Mouse (Mus musculus) liver, embryonic 16.5 days (tissue): Measurements from ENCODE around the gene Tuba1a. TPM values are rescaled to one million over a fixed set of nuclear protein-coding genes. Genes with fewer than 3 reads are reported as not detected.

Source experiments
- ATAC-seq: fragments of 200-750 bp; cut with Nextera tagmentation; 2 replicates; pipeline ENCODE4 v1.8.0; 2017; ENCODE audit warnings: low read depth, mild to moderate bottlenecking, moderate number of reproducible peaks, moderate library complexity
- H3K27ac ChIP-seq: fragments of 300-500 bp; sonication (generic); 2 replicates; pipeline ENCODE4 v1.5.1; 2014; ENCODE audit warnings: mild to moderate bottlenecking, low read length
- H3K27me3 ChIP-seq: fragments of 300-500 bp; sonication (generic); 2 replicates; pipeline ENCODE4 v1.6.1; 2014; ENCODE audit warnings: low read depth, low read length, mixed read lengths; ENCODE audit not compliant: control insufficient read depth, insufficient read depth
- H3K36me3 ChIP-seq: fragments of 300-500 bp; sonication (generic); 2 replicates; pipeline ENCODE4 v1.6.1; 2014; ENCODE audit warnings: mild to moderate bottlenecking; ENCODE audit not compliant: control insufficient read depth, insufficient read depth
- H3K4me1 ChIP-seq: fragments of 300-500 bp; sonication (generic); 2 replicates; pipeline ENCODE4 v1.6.1; 2014; ENCODE audit warnings: low read depth, low read length, mixed read lengths; ENCODE audit not compliant: control insufficient read depth
- H3K4me2 ChIP-seq: fragments of 300-500 bp; sonication (generic); 2 replicates; pipeline ENCODE4 v1.6.1; 2014; ENCODE audit warnings: low read depth, low read length, mixed read lengths
- H3K4me3 ChIP-seq: fragments of 300-500 bp; sonication (generic); 2 replicates; pipeline ENCODE4 v1.5.1; 2014; ENCODE audit warnings: low read depth, mild to moderate bottlenecking, low read length
- H3K9ac ChIP-seq: fragments of 300-500 bp; sonication (generic); 2 replicates; pipeline ENCODE4 v1.6.1; 2014; ENCODE audit warnings: low read depth, low read length
- H3K9me3 ChIP-seq: fragments of 300-500 bp; sonication (generic); replicated peaks from 2 replicates; pipeline ENCODE4 v1.6.1; 2016; ENCODE audit warnings: low read length; ENCODE audit not compliant: control insufficient read depth
- WGBS: fragments of 180-500 bp; shearing (Covaris S2); extraction: QIAGEN DNeasy Blood & Tissue Kit; methylation state at CpG from one replicate; pipeline ENCODE4 v1.1.7; 2014; ENCODE audit not compliant: insufficient replicate concordance; 5-methylcytosine and 5-hydroxymethylcytosine counted together
- polyA plus RNA-seq: library from polyadenylated mRNA; unstranded; fragments of >200 nt; fragmentation: Nextera tagmentation; extraction: Ambion mirVana; gene quantifications from 2 replicates; pipeline ENCODE4 v1.2.1, GENCODE M21; 2015

Gene Tuba1a
- polyA plus RNA-seq, 1 experiment from 2014 or later: 57.9 TPM

GRCm38 (mm10) chr15:98948857-98949606, 4.5 kb downstream of the Tuba1a start:
- H3K9ac ChIP-seq: no peak overlapping the region
- peaks cover 10% of the 10 kb centered on the region for H3K27me3 ChIP-seq
- H3K36me3 ChIP-seq: no peaks in the 10 kb centered on the region
- WGBS: 79% methylated on average over 6 of the region's 6 CpGs
- H3K4me2 ChIP-seq: no peak overlapping the region
- H3K4me3 ChIP-seq: no peak overlapping the region
- ATAC-seq: no peak
- no peak overlapping the region for H3K27ac ChIP-seq
- peaks cover 10% of the 10 kb centered on the region for H3K4me1 ChIP-seq
- no peaks in the 10 kb centered on the region for H3K9me3 ChIP-seq

GRCm38 (mm10) chr15:98948382-98948781, 5.1 kb downstream of the Tuba1a start:
- no peak overlapping the region for H3K4me3 ChIP-seq
- H3K4me2 ChIP-seq: no peak overlapping the region
- no peak overlapping the region for H3K9ac ChIP-seq
- no peaks in the 10 kb centered on the region for H3K36me3 ChIP-seq
- no peaks in the 10 kb centered on the region for H3K9me3 ChIP-seq
- no peak overlapping the region for H3K27ac ChIP-seq
- peaks cover 6% of the 10 kb centered on the region for H3K27me3 ChIP-seq
- ATAC-seq: no peak
- peaks cover 8% of the 10 kb centered on the region for H3K4me1 ChIP-seq

GRCm38 (mm10) chr15:98947884-98948283, 5.6 kb downstream of the Tuba1a start:
- Histone ChIP-seq H3K4me1 (peaks cover 3% of the 10 kb centered on the region), H3K4me3 (no peak overlapping the region), H3K27ac (no peak overlapping the region), H3K27me3 (peaks cover 3% of the 10 kb centered on the region; the same call in 1 of the 2 replicates), H3K4me2 (no peak overlapping the region), H3K9ac (no peak overlapping the region), H3K36me3 (no peaks in the 10 kb centered on the region), H3K9me3 (no peaks in the 10 kb centered on the region)
- WGBS: 61% methylated on average over 3 of the region's 3 CpGs
- ATAC-seq: no peak

GRCm38 (mm10) chr15:98943133-98943532, 10.4 kb downstream of the Tuba1a start:
- Histone ChIP-seq H3K27me3 (no peaks in the 10 kb centered on the region), H3K9me3 (no peaks in the 10 kb centered on the region), H3K36me3 (no peaks in the 10 kb centered on the region), H3K4me2 (no peak overlapping the region), H3K27ac (no peak overlapping the region), H3K4me1 (no peaks in the 10 kb centered on the region; the same call in 1 of the 2 replicates), H3K4me3 (no peak overlapping the region), H3K9ac (no peak overlapping the region)
- no peak for ATAC-seq
- WGBS: 74% methylated on average over 4 of the region's 4 CpGs

- no peak for ATAC-seq
- no peak overlapping the region for H3K27ac ChIP-seq
- H3K9ac ChIP-seq: no peak overlapping the region
- H3K9me3 ChIP-seq: no peaks in the 10 kb centered on the region
- H3K27me3 ChIP-seq: no peaks in the 10 kb centered on the region
- no peak overlapping the region for H3K4me2 ChIP-seq
- no peaks in the 10 kb centered on the region; the same call in 1 of the 2 replicates for H3K4me1 ChIP-seq
- H3K36me3 ChIP-seq: no peaks in the 10 kb centered on the region
- WGBS: 69% methylated on average over 4 of the region's 4 CpGs
- no peak overlapping the region for H3K4me3 ChIP-seq
These were observed 11.4 kb downstream of the Tuba1a start for GRCm38 (mm10) chr15:98942081-98942480.

- H3K4me1 ChIP-seq: no peaks in the 10 kb centered on the region; the same call in 1 of the 2 replicates
- no peaks in the 10 kb centered on the region for H3K36me3 ChIP-seq
- no peaks in the 10 kb centered on the region for H3K27me3 ChIP-seq
- H3K4me2 ChIP-seq: no peak overlapping the region
- H3K27ac ChIP-seq: no peak overlapping the region
- no peak overlapping the region for H3K4me3 ChIP-seq
- ATAC-seq: no peak
- no peaks in the 10 kb centered on the region for H3K9me3 ChIP-seq
- WGBS: 69% methylated on average over 2 of the region's 2 CpGs
- no peak overlapping the region for H3K9ac ChIP-seq
These were observed 12.0 kb downstream of the Tuba1a start for GRCm38 (mm10) chr15:98941539-98941938.

GRCm38 (mm10) chr15:98940816-98941215, 12.7 kb downstream of the Tuba1a start:
- H3K27ac ChIP-seq: no peak overlapping the region
- no peak for ATAC-seq
- H3K4me1 ChIP-seq: peaks cover 2% of the 10 kb centered on the region
- H3K4me3 ChIP-seq: no peak overlapping the region
- no peak overlapping the region for H3K4me2 ChIP-seq
- no peaks in the 10 kb centered on the region for H3K9me3 ChIP-seq
- no peaks in the 10 kb centered on the region for H3K36me3 ChIP-seq
- H3K9ac ChIP-seq: no peak overlapping the region
- 64% methylated on average over 10 of the region's 10 CpGs for WGBS
- H3K27me3 ChIP-seq: no peaks in the 10 kb centered on the region

GRCm38 (mm10) chr15:98934217-98934839, 19.2 kb downstream of the Tuba1a start, which contains the start of gene Tuba1b:
Gene Tuba1b (minus strand): TSS chr15:98934565.
- 0% methylated on average over 52 of the region's 58 CpGs for WGBS
- H3K4me2 ChIP-seq: peak within 1 kb of the TSS; percentile 86
- peak within 1 kb of the TSS; percentile 93 for H3K9ac ChIP-seq
- H3K27ac ChIP-seq: peak within 1 kb of the TSS; percentile 97
- H3K4me3 ChIP-seq: peak within 1 kb of the TSS; percentile 76
- no peaks in the 10 kb centered on the region for H3K9me3 ChIP-seq
- H3K4me1 ChIP-seq: peaks cover 15% of the 10 kb centered on the region
- no peaks in the 10 kb centered on the region for H3K27me3 ChIP-seq
- peaks cover 8% of the 10 kb centered on the region for H3K36me3 ChIP-seq
- peak; percentile 95 for ATAC-seq

GRCm38 (mm10) chr15:98933833-98934216, 19.7 kb downstream of the Tuba1a start:
- Histone ChIP-seq H3K27me3 (no peaks in the 10 kb centered on the region), H3K9me3 (no peaks in the 10 kb centered on the region), H3K9ac (peak overlapping the region; percentile 93), H3K4me3 (peak overlapping the region; percentile 76), H3K27ac (peak overlapping the region; percentile 97), H3K36me3 (peaks cover 8% of the 10 kb centered on the region), H3K4me2 (peak overlapping the region; percentile 86), H3K4me1 (peaks cover 15% of the 10 kb centered on the region)
- 0% methylated on average over 35 of the region's 35 CpGs for WGBS
- peak; percentile 73 for ATAC-seq
